Mouse (Mus musculus) hindbrain, embryonic 13.5 days (tissue): ENCODE data around the gene Zfp697. TPM values are rescaled to one million over a fixed set of nuclear protein-coding genes. Genes with fewer than 3 reads are reported as not detected.
"Not testable (repeated sequence)": the region's sequence is repeated elsewhere in the genome, so short reads cannot be mapped to it uniquely, and the experiment has no call there.

Experiments used
- ATAC-seq: fragments of 200-750 bp; cut with Nextera tagmentation; 2 replicates; pipeline ENCODE4 v1.8.0; 2017; ENCODE audit warnings: moderate TSS enrichment; ENCODE audit not compliant: low FRiP score
- H3K27ac ChIP-seq: fragments of 300-500 bp; sonication (generic); 2 replicates; pipeline ENCODE4 v1.5.1; 2015; ENCODE audit warnings: inconsistent platforms, mild to moderate bottlenecking, moderate library complexity
- H3K27me3 ChIP-seq: fragments of 300-500 bp; sonication (generic); 2 replicates; pipeline ENCODE4 v1.6.1; 2015; ENCODE audit warnings: mild to moderate bottlenecking, inconsistent platforms
- H3K36me3 ChIP-seq: fragments of 300-500 bp; sonication (generic); 2 replicates; pipeline ENCODE4 v1.6.1; 2015; ENCODE audit warnings: mild to moderate bottlenecking, inconsistent platforms
- H3K4me1 ChIP-seq: fragments of 300-500 bp; sonication (generic); replicated peaks from 2 replicates; pipeline ENCODE4 v1.6.1; 2015; ENCODE audit warnings: inconsistent platforms
- H3K4me2 ChIP-seq: fragments of 300-500 bp; sonication (generic); 2 replicates; pipeline ENCODE4 v1.6.1; 2015; ENCODE audit warnings: inconsistent platforms, mild to moderate bottlenecking, moderate library complexity
- H3K4me3 ChIP-seq: fragments of 300-500 bp; sonication (generic); 2 replicates; pipeline ENCODE4 v1.5.1; 2015; ENCODE audit warnings: mild to moderate bottlenecking, inconsistent platforms
- H3K9ac ChIP-seq: fragments of 300-500 bp; sonication (generic); 2 replicates; pipeline ENCODE4 v1.6.1; 2015; ENCODE audit warnings: mild to moderate bottlenecking, inconsistent platforms
- H3K9me3 ChIP-seq: fragments of 300-500 bp; sonication (generic); 2 replicates; pipeline ENCODE4 v1.6.1; 2016; ENCODE audit warnings: inconsistent platforms
- WGBS: fragments of 180-500 bp; shearing (Covaris S2); methylation state at CpG from one replicate; pipeline ENCODE4 v1.1.7; 2015; 5-methylcytosine and 5-hydroxymethylcytosine counted together
- polyA plus RNA-seq: library from polyadenylated mRNA; unstranded; fragments of >200 nt; fragmentation: Nextera tagmentation; extraction: Ambion mirVana; gene quantifications from 2 replicates; pipeline ENCODE4 v1.2.1, GENCODE M21; 2015

Gene Zfp697
- polyA plus RNA-seq, 1 experiment from 2014 or later: 16.6 TPM

- Histone ChIP-seq H3K4me1 (no peaks in the 10 kb centered on the region), H3K4me2 (no peak within 1 kb of the TSS), H3K27ac (no peak within 1 kb of the TSS), H3K4me3 (no peak within 1 kb of the TSS), H3K9ac (no peak within 1 kb of the TSS), H3K36me3 (no peaks in the 10 kb centered on the region), H3K9me3 (no peaks in the 10 kb centered on the region), H3K27me3 (no peaks in the 10 kb centered on the region)
- ATAC-seq: no peak
Measured at GRCm38 (mm10) chr3:98630152-98630551, 247.9 kb downstream of the Zfp697 start, which contains the start of gene Hsd3b5. Gene Hsd3b5, minus strand, starts transcription at chr3:98630252.

- Histone ChIP-seq H3K36me3 (no peaks in the 10 kb centered on the region), H3K27ac (no peak overlapping the region), H3K27me3 (no peaks in the 10 kb centered on the region), H3K4me3 (no peak overlapping the region), H3K4me1 (no peaks in the 10 kb centered on the region), H3K9me3 (no peaks in the 10 kb centered on the region), H3K9ac (no peak overlapping the region), H3K4me2 (no peak overlapping the region)
- 91% methylated on average over 1 of the region's 1 CpGs for WGBS
- no peak for ATAC-seq
Measured at GRCm38 (mm10) chr3:98635145-98635544, 252.9 kb downstream of the Zfp697 start.

- H3K4me2 ChIP-seq: no peak overlapping the region
- no peaks in the 10 kb centered on the region for H3K9me3 ChIP-seq
- no peaks in the 10 kb centered on the region for H3K27me3 ChIP-seq
- no peaks in the 10 kb centered on the region for H3K36me3 ChIP-seq
- no peaks in the 10 kb centered on the region for H3K4me1 ChIP-seq
- no peak overlapping the region for H3K9ac ChIP-seq
- no peak overlapping the region for H3K4me3 ChIP-seq
- no peak overlapping the region for H3K27ac ChIP-seq
- no peak for ATAC-seq
Measured at GRCm38 (mm10) chr3:98680786-98681185, 298.5 kb downstream of the Zfp697 start.

GRCm38 (mm10) chr3:98682401-98682800, 300.1 kb downstream of the Zfp697 start:
- 76% methylated on average over 1 of the region's 1 CpGs for WGBS
- Histone ChIP-seq H3K4me2 (no peak overlapping the region), H3K4me3 (no peak overlapping the region), H3K36me3 (no peaks in the 10 kb centered on the region), H3K27ac (no peak overlapping the region), H3K4me1 (no peaks in the 10 kb centered on the region), H3K9ac (no peak overlapping the region), H3K9me3 (no peaks in the 10 kb centered on the region), H3K27me3 (no peaks in the 10 kb centered on the region)
- ATAC-seq: no peak

GRCm38 (mm10) chr3:98720740-98721139, 338.5 kb downstream of the Zfp697 start:
- Histone ChIP-seq H3K4me1 (0 out of 2 replicates have a peak, but pooled peaks cover 3% of the 10 kb centered on the region), H3K27me3 (no peaks in the 10 kb centered on the region), H3K4me3 (no peak overlapping the region), H3K9me3 (no peaks in the 10 kb centered on the region), H3K4me2 (no peak overlapping the region), H3K27ac (no peak overlapping the region), H3K36me3 (no peaks in the 10 kb centered on the region), H3K9ac (no peak overlapping the region)
- no peak for ATAC-seq

GRCm38 (mm10) chr3:98724376-98724775, 342.1 kb downstream of the Zfp697 start, which contains the start of gene Hsd3b2:
Gene Hsd3b2, minus strand, starts transcription at chr3:98724543.
- H3K27ac ChIP-seq: no peak within 1 kb of the TSS
- no peaks in the 10 kb centered on the region for H3K9me3 ChIP-seq
- no peaks in the 10 kb centered on the region for H3K27me3 ChIP-seq
- no peak within 1 kb of the TSS for H3K9ac ChIP-seq
- H3K4me1 ChIP-seq: 0 out of 2 replicates have a peak, but pooled peaks cover 3% of the 10 kb centered on the region
- 80% methylated on average over 1 of the region's 1 CpGs for WGBS
- no peak within 1 kb of the TSS for H3K4me2 ChIP-seq
- no peaks in the 10 kb centered on the region for H3K36me3 ChIP-seq
- no peak within 1 kb of the TSS for H3K4me3 ChIP-seq
- no peak for ATAC-seq

GRCm38 (mm10) chr3:98726281-98726680, 344.0 kb downstream of the Zfp697 start:
- Histone ChIP-seq H3K4me3 (no peak overlapping the region), H3K27me3 (no peaks in the 10 kb centered on the region)
- 94% methylated on average over 2 of the region's 2 CpGs for WGBS

GRCm38 (mm10) chr3:98733724-98734123, 351.5 kb downstream of the Zfp697 start:
- no peak overlapping the region for H3K4me3 ChIP-seq

More at GRCm38 (mm10) chr3:98726281-98726680, 344.0 kb downstream of the Zfp697 start:
- no peak for ATAC-seq
- Histone ChIP-seq H3K4me2 (no peak overlapping the region), H3K9me3 (no peaks in the 10 kb centered on the region), H3K36me3 (no peaks in the 10 kb centered on the region), H3K9ac (no peak overlapping the region), H3K27ac (no peak overlapping the region), H3K4me1 (0 out of 2 replicates have a peak, but pooled peaks cover 3% of the 10 kb centered on the region)

GRCm38 (mm10) chr3:98734340-98734739, 352.1 kb downstream of the Zfp697 start:
- no peak for ATAC-seq
- no peaks in the 10 kb centered on the region for H3K27me3 ChIP-seq
- no peak overlapping the region for H3K4me3 ChIP-seq
- H3K27ac ChIP-seq: no peak overlapping the region
- no peaks in the 10 kb centered on the region for H3K4me1 ChIP-seq
- H3K9ac ChIP-seq: no peak overlapping the region
- WGBS: 53% methylated on average over 4 of the region's 4 CpGs
- no peaks in the 10 kb centered on the region for H3K36me3 ChIP-seq
- H3K9me3 ChIP-seq: no peaks in the 10 kb centered on the region
- H3K4me2 ChIP-seq: no peak overlapping the region

More at GRCm38 (mm10) chr3:98733724-98734123, 351.5 kb downstream of the Zfp697 start:
- Histone ChIP-seq H3K27ac (no peak overlapping the region), H3K4me1 (no peaks in the 10 kb centered on the region), H3K9ac (no peak overlapping the region), H3K4me2 (no peak overlapping the region), H3K27me3 (no peaks in the 10 kb centered on the region), H3K36me3 (no peaks in the 10 kb centered on the region), H3K9me3 (no peaks in the 10 kb centered on the region)
- 81% methylated on average over 2 of the region's 2 CpGs for WGBS
- ATAC-seq: no peak

GRCm38 (mm10) chr3:98741043-98741442, 358.8 kb downstream of the Zfp697 start:
- H3K27me3 ChIP-seq, H3K36me3 ChIP-seq, ATAC-seq, H3K4me1 ChIP-seq, H3K27ac ChIP-seq, H3K4me3 ChIP-seq, H3K4me2 ChIP-seq, H3K9ac ChIP-seq, H3K9me3 ChIP-seq: not testable (repeated sequence)
- 67% methylated on average over 1 of the region's 1 CpGs for WGBS

GRCm38 (mm10) chr3:98752171-98752570, 369.9 kb downstream of the Zfp697 start:
- H3K36me3 ChIP-seq: no peaks in the 10 kb centered on the region
- no peak overlapping the region for H3K4me3 ChIP-seq
- H3K27ac ChIP-seq: no peak overlapping the region
- H3K4me1 ChIP-seq: no peaks in the 10 kb centered on the region
- WGBS: 79% methylated on average over 2 of the region's 2 CpGs
- H3K9me3 ChIP-seq: no peaks in the 10 kb centered on the region
- no peak overlapping the region for H3K9ac ChIP-seq
- H3K4me2 ChIP-seq: no peak overlapping the region
- no peaks in the 10 kb centered on the region for H3K27me3 ChIP-seq
- no peak for ATAC-seq

GRCm38 (mm10) chr3:98756836-98757235, 374.6 kb downstream of the Zfp697 start:
- Histone ChIP-seq H3K4me3 (no peak overlapping the region), H3K4me2 (no peak overlapping the region), H3K4me1 (no peaks in the 10 kb centered on the region), H3K9ac (no peak overlapping the region), H3K27ac (no peak overlapping the region), H3K36me3 (no peaks in the 10 kb centered on the region), H3K27me3 (no peaks in the 10 kb centered on the region), H3K9me3 (no peaks in the 10 kb centered on the region)
- WGBS: 92% methylated on average over 3 of the region's 3 CpGs
- ATAC-seq: no peak

GRCm38 (mm10) chr3:98764155-98764554, 381.9 kb downstream of the Zfp697 start:
- no peak for ATAC-seq
- H3K27me3 ChIP-seq: no peaks in the 10 kb centered on the region
- no peaks in the 10 kb centered on the region for H3K36me3 ChIP-seq
- H3K9me3 ChIP-seq: no peaks in the 10 kb centered on the region
- no peak overlapping the region for H3K4me3 ChIP-seq
- no peak overlapping the region for H3K4me2 ChIP-seq
- H3K9ac ChIP-seq: no peak overlapping the region
- H3K4me1 ChIP-seq: no peaks in the 10 kb centered on the region
- H3K27ac ChIP-seq: no peak overlapping the region
